Mouse (Mus musculus): ENCODE measurements around the gene Tlr7.
"Not testable (repeated sequence)": the region's sequence is repeated elsewhere in the genome, so short reads cannot be mapped to it uniquely, and the experiment has no call there.

Tlr7 gene

DNA sequence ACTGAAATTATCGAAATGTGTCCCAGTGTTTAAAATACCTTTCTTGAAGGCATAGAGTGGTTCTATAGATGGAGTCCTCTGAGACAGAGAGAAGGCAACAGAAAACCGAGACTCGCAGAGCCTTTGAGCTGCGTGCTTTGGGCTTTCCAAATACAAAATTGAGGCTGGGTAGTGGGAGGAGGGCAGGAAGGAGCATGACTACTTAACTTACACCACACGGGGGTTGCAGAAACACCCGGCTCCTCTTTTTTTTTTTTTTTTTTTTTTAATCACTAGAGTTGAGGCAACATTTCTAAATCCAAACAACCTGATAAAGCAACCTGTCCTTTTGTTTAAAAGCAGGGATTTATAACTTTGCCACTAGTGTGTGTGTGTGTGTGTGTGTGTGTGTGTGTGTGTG is at the start of gene Tlr7:
Tlr7 (minus strand) TSS at position 160 of the 400 bp plus-strand sequence.
- DNase-seq (ENCODE audit: low spot score in 2 of 2): no peak

DNA sequence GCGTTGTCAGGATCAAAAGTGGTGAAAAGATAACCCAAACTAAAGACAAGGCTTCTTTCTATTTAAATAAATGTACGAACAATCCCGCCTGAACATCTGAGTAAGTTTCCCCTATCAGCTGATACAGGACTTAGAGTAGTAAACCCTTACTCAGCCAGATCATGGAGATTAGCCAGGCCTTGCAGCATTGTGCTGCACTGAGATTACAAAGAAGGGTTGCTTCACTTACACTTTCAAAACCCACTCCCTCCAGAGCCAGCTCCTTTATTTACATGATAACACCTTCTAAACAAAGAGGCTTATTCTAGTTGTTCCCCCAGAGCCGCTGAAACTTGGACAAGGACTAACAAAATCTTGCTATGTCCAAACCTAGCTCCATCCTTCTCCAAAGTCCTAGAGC is 49.7 kb upstream of the Tlr7 start:
- no peak for DNase-seq (ENCODE audit: low spot score in 2 of 2)

DNA sequence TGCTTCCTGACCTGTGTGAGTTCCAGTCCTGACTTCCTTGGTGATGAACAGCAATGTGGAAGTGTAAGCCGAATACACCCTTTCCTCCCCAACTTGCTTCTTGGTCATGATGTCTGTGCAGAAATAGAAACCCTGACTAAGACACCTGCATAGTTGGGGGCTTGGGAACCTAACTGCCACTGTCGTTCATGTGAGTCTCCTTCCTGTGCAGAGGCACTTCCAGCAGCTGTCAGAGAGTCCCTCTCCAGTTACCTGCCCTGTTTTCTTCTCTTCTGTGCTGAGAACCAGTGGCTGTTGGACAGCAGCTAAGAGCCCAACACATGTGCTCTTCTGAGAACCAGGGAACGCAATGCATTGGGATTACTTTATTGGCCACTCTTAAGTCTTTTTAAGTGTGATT is 30.9 kb upstream of the Tlr7 start:
- DNase-seq (ENCODE audit: low spot score in 2 of 2): not testable (repeated sequence)

DNA sequence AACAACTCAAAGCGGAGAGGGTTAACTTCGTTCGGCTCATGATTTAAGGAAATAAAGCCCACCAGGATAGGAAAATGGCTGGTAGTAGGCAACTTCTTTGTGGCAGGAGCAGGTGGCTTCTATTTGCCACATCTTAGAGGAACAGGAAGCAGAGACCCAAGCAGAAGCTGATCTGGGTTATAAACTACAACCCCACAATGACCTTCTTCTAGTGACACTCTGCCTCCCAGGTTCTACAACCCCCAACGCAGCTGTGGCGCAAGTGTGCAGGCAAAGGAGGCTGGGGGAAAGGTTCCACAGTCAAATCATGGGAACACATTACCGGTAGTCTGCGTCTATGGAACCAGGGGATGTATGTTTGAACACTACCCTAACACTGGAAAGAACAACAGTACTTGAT is 29.3 kb upstream of the Tlr7 start:
- DNase-seq (ENCODE audit: low spot score in 2 of 2): no peak

DNA sequence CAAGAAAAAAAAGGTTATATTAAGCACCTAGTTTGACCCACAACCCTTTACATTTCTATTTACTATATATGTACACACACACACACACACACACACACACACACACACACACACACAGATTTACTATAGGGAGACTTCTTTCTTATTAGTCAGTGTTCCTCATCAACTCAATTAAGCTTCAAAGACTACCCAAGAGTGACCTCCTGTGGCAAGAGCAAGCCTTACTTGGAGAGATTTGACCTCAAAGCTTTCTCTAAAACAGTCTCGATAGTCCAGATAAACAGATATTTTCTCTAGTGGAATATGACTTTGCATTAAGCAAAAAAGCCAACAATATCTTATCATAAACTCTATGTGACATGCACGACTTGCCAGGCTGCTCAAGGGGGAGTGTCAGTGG is 27.1 kb upstream of the Tlr7 start:
- peak in 1 of 2 experiments; percentile 1 for DNase-seq (ENCODE audit: low spot score in 2 of 2)

DNA sequence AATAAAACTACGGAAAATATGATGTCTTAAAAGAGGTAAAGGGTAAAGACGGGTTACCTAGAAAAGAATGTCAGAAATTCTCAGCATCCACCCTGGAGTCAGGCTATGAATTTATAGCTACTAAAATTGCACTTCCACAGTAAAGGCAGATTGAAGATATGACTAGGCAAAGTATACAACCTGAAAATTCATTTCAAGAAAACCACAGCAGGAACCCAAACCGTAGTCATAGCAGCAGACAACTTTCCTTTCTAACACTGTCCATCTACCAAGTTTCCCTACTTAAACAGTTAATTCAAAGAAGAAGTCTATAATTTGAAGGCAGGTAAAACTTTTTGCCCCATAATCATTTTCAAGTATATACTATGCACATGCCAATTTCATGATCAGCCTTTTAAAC is 25.6 kb upstream of the Tlr7 start:
- no peak for DNase-seq (ENCODE audit: low spot score in 2 of 2)

DNA sequence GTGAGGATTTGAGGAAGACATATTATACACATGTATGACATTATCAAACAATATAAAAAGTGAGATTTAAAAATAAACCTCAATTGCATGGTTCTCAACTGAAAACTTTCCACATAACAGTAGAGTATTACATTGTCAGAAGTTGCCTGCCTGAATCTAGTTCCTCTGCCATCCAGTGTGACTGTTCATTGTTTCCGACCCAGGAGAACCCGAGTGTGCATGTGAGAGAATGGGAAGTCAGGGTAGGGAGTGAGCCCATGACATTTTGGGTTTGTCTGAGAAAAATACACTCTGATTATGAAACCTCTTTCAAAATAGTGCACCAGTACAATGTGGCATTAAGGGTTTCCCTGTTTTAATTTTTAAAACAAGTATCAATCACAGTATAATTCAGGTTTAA is 23.3 kb upstream of the Tlr7 start:
- DNase-seq (ENCODE audit: low spot score in 2 of 2): no peak

DNA sequence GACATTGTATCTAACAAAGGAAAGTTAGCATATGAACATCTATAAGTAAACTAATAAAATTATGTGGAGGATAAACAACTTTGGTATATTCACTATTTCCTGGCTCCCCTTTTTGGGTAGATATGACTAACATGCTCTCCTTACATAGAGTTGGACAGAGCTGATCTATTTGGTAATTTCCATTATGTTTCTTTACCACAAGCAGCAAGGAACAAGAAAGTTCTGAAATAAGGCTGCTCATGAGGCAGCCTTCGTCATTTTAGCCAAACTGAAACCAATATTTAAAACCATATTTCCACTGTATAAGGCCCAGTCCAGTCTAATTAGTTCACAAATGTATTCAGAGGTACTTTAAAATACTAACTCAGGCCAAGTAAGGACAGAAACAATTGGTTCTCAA is 16.1 kb upstream of the Tlr7 start:
- DNase-seq (ENCODE audit: low spot score in 2 of 2): no peak

DNA sequence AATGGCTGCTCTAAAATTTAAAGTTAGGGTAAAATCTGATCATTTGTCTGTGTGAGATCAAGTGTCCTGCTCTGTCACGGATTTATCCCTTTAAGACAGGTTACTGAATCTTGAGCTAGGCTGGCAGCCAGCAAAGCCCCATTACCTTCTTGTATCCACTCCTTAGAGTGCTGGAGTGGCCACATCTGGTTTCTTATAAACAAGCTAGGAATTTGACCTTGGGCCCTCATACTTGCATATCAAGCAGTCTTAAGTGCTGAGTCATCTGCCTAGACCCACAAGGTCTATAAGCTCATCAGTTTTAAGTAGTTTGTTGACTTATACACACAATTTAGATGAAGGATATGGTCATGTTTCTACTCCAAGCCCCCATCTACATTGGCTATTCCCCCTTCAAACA is 14.0 kb upstream of the Tlr7 start:
- no peak for DNase-seq (ENCODE audit: low spot score in 2 of 2)

DNA sequence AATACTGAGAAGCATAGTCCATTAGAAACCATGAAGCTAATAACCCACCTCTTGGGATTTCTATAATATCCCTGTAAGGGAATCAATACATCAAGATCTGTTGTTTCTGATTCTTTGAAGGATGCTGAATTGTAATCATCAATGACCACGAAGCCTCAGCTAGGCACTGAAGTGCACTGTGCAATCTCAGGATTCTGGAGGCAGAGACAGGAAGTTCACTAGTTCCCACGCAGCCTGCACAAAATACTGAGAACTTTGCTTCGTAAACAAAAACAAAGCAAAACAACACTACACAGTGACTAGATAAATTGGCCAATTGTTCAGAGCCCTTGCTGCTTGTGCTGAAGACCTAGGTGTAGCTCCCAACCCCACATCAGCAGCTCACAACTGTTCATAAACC is 11.5 kb upstream of the Tlr7 start:
- DNase-seq (ENCODE audit: low spot score in 2 of 2): no peak

DNA sequence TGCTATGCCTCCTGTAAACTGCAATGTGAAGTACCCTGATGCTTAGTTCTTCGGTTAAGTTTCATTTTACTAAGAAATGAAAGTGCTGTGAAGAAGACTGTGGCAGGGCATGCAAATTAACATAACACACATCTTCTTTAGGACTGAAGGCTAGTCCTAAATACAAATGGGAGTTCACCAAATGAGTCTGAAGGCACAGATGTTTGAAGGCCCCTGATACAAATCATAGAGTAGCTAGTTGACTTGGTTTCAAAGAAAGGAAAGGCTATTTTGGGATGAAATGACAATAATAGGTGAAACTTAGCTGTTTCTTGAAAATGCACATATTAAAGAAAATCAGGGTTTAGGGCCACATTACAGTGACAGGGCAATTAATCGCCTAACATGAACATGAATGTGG is 9.8 kb upstream of the Tlr7 start:
- no peak for DNase-seq (ENCODE audit: low spot score in 2 of 2)

DNA sequence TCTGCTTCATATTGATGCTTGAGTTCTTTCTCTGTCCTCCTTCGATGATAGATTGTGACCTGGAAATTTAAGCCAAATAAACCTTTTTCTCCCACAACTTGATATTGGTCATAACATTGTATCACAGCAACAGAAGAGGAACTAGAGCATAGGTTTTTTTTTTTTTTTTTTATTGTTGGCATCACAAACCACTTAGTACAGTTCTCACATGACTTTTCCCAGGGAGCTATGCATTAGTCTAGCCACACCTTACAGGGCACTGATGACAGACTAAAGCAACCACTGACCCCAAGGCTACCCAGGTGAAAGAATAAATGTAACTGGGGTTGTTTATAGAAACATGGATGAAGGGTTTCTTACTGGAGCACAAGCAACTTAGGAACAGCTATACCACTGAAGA is 7.6 kb upstream of the Tlr7 start:
- DNase-seq (ENCODE audit: low spot score in 2 of 2): no peak

DNA sequence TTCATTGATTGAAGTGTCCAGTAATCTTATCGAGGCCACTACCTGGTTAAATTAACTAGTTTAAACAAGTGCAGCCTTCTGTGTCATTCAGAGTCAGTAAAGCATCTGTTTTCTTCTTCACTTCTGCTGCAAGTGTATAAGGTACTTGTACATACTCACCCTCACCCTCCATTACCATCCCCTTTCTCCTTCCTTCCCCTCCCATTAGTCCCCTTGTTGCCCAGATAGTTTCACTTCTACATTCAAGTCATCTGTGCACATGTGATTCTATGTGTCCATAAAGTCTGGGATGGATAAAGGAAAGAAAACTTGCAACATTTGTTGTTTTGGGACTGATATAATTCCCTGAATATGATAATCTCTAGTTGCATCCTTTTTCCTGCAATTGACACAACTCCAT is 4.2 kb upstream of the Tlr7 start:
- DNase-seq (ENCODE audit: low spot score in 2 of 2): no peak

DNA sequence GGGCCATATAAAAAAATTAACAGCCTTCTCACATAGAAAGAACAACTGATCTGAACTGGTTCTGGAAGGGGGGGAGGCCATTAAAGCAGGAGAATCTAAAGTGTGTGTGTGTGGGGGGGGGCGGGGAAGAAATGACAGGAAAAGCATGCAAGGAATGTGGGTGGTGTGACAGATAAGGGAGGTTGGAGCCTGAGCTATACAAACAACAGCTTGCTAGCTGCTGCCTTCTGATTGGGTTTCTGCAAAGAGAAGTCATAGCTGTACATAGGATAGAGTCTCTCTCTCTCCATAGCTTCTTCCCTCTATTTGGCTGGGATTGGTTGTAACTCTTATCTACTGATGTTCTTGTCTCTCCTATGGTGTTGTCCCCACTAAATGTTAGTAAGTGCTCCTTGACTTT is 2.2 kb upstream of the Tlr7 start:
- DNase-seq (ENCODE audit: low spot score in 2 of 2): no peak

DNA sequence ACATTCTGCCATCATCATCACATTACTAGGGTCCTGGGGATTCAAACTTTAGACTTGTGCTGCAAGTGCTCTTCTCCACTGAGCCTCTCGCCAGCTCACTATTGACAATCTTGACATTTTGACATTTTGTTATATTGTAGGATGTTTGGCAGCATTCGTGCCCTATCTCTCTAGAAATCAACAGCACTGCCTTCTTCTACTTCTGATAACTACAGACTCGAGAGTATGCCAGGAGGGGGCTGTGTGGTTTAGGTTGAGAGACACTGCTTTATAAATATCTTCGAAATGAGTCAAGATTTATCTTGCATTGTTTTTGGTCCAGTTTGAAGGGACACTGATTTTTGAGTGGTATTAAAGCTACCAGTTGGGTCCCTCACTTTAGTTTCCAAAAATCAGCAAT is 635 bp upstream of the Tlr7 start:
- no peak for DNase-seq (ENCODE audit: low spot score in 2 of 2)

DNA sequence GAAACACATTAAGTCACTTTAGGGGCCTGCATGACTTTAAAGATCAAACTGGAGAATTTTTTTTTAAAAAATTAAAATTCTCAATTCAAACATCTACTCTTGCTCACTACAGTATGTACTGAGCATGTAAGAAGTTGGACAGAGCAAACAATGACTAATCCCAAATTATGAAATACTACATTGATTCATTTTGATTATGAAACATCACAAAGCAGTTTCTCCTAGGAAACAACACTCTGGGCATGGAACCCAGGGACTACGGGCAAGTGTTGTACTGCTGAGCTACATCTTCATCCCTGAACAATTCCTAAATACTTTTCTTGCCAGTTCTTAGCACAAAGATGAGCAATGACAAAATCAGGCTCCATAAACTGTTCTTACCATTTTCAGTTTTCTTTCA is 738 bp downstream of the Tlr7 start:
- no peak for DNase-seq (ENCODE audit: low spot score in 2 of 2)

DNA sequence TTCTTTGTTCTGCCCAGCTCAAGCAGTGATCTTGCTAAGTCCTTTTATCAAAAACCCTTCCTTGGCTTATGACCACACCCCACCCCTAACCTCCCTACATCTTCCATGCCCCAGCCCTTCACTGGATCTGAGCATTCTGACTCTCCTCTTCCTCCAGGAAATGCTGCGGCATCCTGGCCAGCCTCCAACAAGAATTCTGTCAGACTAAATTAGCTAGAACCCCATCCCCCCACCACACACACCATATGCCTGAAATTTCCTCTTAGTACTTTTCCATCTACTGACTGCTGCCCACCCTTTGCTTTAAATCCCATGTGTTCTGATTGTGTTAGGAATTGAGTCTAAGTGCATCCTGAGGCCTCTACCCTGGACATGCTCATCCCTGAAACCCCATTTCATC is 1.3 kb downstream of the Tlr7 start:
- no peak for DNase-seq (ENCODE audit: low spot score in 2 of 2)

DNA sequence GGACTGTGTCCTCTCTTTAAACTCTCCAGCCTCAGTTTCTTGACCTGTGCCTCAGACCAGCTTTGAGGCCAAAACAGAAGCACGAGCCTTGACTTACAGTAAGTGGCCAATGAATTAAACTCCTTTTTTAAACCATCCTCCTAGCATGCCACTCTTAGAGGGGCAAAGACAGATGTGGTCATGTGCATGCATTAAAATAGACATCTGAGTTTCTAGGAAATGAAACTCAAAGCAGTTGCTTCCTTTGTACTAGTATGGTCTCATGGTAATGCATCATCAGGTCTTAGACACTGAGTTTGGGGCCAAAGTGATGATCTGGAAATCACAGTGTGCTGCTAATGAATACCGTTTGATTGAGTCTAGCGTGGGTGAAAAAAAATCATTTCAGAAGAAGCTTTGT is 1.8 kb downstream of the Tlr7 start:
- no peak for DNase-seq (ENCODE audit: low spot score in 2 of 2)

DNA sequence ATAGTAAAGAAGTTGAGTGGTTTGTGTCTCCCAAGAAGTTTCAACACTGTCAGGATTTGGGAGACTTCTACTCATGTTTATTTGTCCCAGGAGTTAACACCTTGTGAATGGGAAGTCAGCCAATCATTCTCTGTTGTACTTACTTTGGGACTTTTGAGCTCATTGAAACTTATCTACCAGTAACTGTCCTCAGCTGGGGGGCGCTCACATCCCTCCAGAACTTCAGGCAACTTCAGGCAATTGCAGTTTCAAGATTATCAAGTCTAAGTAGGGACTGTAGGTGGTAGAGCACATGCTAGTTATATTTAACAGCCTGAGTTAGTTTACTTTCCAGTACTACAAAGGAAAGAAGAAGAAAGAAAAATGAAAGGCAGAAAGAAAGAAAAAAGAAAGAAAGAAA is 6.6 kb downstream of the Tlr7 start:
- no peak for DNase-seq (ENCODE audit: low spot score in 2 of 2)

DNA sequence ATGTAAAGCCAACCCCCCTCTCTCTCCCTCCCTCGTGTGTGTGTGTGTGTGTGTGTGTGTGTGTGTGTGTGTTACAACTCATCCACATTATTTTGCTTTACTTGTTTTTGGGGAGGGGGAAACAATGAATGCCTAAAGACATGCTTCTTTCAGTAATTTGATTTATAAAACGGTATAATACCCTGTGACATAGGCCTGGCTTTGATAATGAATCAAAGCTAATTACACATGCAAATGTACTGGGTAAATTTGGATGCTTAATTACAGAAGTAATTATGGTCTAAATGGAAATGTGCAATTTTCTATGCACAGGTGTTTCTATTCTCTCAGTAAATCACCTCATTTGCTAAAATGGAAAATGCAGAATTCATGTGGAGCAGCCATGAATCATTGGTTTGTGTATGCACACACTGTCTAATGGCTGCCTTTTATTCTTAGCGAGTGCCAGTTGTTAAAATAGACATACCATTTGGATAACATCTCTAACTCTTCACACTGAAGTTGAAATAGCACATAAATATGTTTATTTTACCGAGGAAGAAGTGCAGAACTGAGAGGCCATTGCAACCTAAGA is 9.0 kb downstream of the Tlr7 start:
- no peak for DNase-seq (ENCODE audit: low spot score in 2 of 2)

DNA sequence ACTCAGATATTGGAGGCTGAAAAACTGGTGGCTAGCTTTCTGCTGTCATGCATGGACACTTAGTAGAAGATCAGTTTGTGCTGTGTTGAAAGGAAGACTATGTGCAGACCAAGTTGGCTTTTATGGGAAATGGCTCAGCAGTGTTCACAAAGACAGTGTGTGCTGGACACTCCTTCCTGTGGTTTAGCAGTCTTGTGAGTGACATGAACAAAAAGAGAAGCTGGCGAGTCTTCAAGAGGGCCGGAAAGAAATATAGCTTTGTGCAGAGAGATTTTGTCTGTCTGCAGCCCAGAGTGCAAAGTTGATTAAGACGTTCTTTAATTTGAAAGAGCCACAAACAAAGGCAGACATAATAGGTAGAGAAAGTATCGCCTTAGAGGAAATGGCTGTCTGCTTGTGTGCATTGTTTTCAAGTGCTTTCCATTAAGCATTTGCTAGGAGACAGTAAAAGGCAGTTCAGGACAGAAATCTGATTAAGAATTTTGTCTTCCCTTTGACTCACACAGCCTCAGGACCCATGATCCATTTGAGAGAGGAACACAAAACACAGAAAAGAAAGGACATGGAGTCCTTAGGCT is 11.4 kb downstream of the Tlr7 start:
- no peak for DNase-seq (ENCODE audit: low spot score in 2 of 2)

DNA sequence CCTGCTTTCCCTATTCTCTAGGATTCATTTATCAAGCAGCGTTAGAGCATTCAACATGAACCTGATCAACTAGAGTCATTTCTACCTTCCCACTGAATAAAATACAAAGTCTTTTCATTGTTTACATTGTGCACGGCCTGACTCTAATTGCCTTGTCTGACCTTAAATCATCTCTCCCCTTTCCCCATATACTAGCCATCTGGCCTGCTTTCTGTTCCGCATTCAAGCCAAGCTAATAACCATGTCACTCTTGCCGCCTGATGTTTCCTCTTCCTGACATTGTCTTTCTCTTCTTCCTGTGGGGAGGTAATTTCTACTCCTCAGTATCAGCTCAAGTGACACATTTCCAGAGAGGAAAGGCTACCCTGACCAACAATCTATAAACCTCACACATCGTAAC is 14.6 kb downstream of the Tlr7 start:
- no peak for DNase-seq (ENCODE audit: low spot score in 2 of 2)

DNA sequence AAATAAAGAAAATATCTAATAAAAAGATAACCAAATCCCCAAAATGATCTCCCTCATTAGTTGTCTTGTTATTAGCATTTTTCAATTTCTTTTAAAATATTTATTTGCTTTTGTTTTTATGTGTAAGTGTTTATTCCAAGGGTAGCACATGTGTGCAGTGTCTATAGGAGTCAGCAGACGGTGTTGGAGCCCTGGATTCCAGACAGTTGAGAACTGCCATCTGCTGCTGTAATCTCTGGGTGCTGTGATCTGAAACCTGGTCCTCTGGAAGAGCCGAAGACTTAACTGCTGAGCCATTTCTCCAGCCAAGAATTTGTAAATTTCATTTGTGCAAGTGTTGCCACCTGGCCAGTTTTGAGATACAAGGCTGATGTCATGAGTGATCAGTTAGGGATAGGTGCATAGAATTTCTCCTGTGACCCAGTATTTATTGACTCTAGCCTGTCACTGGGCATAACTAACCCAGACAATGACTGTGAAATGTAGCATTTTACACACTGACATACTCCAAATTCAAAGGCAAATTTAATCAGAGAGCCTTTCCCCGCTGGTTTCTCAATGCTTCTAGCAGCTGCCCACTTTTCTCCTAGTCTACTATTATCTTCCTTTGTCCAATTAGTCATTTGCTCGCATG is 15.1 kb downstream of the Tlr7 start:
- no peak for DNase-seq (ENCODE audit: low spot score in 2 of 2)

DNA sequence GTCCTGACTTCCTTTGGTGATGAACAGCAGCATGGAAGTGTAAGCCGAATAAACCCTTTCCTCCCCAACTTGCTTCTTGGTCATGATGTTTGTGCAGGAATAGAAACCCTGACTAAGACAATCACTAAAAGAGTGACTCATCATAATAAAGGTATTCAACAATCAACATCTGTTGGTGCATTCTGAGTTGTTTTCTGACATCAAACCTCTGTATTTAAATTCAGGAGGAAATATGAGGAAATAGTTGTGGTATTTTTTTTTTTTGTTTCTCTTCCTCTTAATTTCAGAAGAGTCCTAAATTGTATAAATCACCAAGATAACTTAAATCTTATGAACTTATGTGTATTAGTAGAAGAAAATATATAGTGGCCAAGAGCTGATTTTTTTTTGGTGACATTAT is 28.3 kb downstream of the Tlr7 start:
- DNase-seq (ENCODE audit: low spot score in 2 of 2): not testable (repeated sequence)
